Mouse (Mus musculus): ENCODE results near the gene Ngdn. TPM values are rescaled to one million over a fixed set of nuclear protein-coding genes. Genes with fewer than 3 reads are reported as not detected.

The Ngdn gene
- polyA plus RNA-seq, 1 experiment from 2014 or later, result 85.9 TPM

GRCm38 (mm10) chr14:55061845-55062244 is 46.6 kb downstream of the Ngdn start:
- H3K4me2 ChIP-seq, result no peak overlapping the region
- peaks cover 16% of the 10 kb centered on the region for H3K4me1 ChIP-seq (ENCODE audit: control insufficient read depth, insufficient read depth, low read length)
- no peak overlapping the region for H3K4me3 ChIP-seq (ENCODE audit: low read depth, low read length)
- DNase-seq (ENCODE audit: low spot score, missing footprints) (no peak), ATAC-seq (ENCODE audit: low FRiP score) (no peak)
- no peaks in the 10 kb centered on the region for H3K27me3 ChIP-seq (ENCODE audit: control insufficient read depth, insufficient read depth, low read length)
- H3K27ac ChIP-seq (ENCODE audit: low read depth, low read length), result no peak overlapping the region
- no peak overlapping the region for H3K9ac ChIP-seq (ENCODE audit: low read length)
- 39% methylated on average over 7 of the region's 7 CpGs for WGBS
- H3K9me3 ChIP-seq (ENCODE audit: control insufficient read depth, low read length), result no peaks in the 10 kb centered on the region
- H3K36me3 ChIP-seq (ENCODE audit: control insufficient read depth, insufficient read depth, low read length), result peaks cover 7% of the 10 kb centered on the region

- Histone ChIP-seq H3K9me3 (ENCODE audit: control insufficient read depth, low read length) (no peaks in the 10 kb centered on the region), H3K36me3 (ENCODE audit: control insufficient read depth, insufficient read depth, low read length) (peaks cover 7% of the 10 kb centered on the region), H3K4me2 (no peak overlapping the region), H3K27me3 (ENCODE audit: control insufficient read depth, insufficient read depth, low read length) (no peaks in the 10 kb centered on the region), H3K27ac (ENCODE audit: low read depth, low read length) (no peak overlapping the region), H3K4me1 (ENCODE audit: control insufficient read depth, insufficient read depth, low read length) (peaks cover 16% of the 10 kb centered on the region), H3K4me3 (ENCODE audit: low read depth, low read length) (no peak overlapping the region), H3K9ac (ENCODE audit: low read length) (no peak overlapping the region)
- peak; percentile 68 for ATAC-seq (ENCODE audit: low FRiP score)
- DNase-seq (ENCODE audit: low spot score, missing footprints), result no peak
- WGBS, result 34% methylated on average over 17 of the region's 17 CpGs
Measured at GRCm38 (mm10) chr14:55062626-55063025, 47.4 kb downstream of the Ngdn start.

GRCm38 (mm10) chr14:55063117-55063516 is 47.9 kb downstream of the Ngdn start:
- Histone ChIP-seq H3K27ac (ENCODE audit: low read depth, low read length) (no peak overlapping the region), H3K4me3 (ENCODE audit: low read depth, low read length) (no peak overlapping the region), H3K9ac (ENCODE audit: low read length) (no peak overlapping the region), H3K36me3 (ENCODE audit: control insufficient read depth, insufficient read depth, low read length) (peaks cover 11% of the 10 kb centered on the region), H3K27me3 (ENCODE audit: control insufficient read depth, insufficient read depth, low read length) (no peaks in the 10 kb centered on the region), H3K4me1 (ENCODE audit: control insufficient read depth, insufficient read depth, low read length) (peaks cover 16% of the 10 kb centered on the region), H3K9me3 (ENCODE audit: control insufficient read depth, low read length) (no peaks in the 10 kb centered on the region), H3K4me2 (no peak overlapping the region)
- 89% methylated on average over 5 of the region's 5 CpGs for WGBS
- DNase-seq (ENCODE audit: low spot score, missing footprints) (no peak), ATAC-seq (ENCODE audit: low FRiP score) (no peak)

GRCm38 (mm10) chr14:55063581-55064381 is 48.5 kb downstream of the Ngdn start:
- Histone ChIP-seq H3K36me3 (ENCODE audit: control insufficient read depth, insufficient read depth, low read length) (peaks cover 11% of the 10 kb centered on the region), H3K27ac (ENCODE audit: low read depth, low read length) (no peak overlapping the region), H3K9me3 (ENCODE audit: control insufficient read depth, low read length) (no peaks in the 10 kb centered on the region), H3K27me3 (ENCODE audit: control insufficient read depth, insufficient read depth, low read length) (no peaks in the 10 kb centered on the region), H3K4me3 (ENCODE audit: low read depth, low read length) (no peak overlapping the region), H3K4me2 (no peak overlapping the region), H3K9ac (ENCODE audit: low read length) (no peak overlapping the region), H3K4me1 (ENCODE audit: control insufficient read depth, insufficient read depth, low read length) (peaks cover 16% of the 10 kb centered on the region)
- ATAC-seq (ENCODE audit: low FRiP score) (no peak), DNase-seq (ENCODE audit: low spot score, missing footprints) (no peak)
- 88% methylated on average over 22 of the region's 22 CpGs for WGBS

- Histone ChIP-seq H3K4me1 (ENCODE audit: control insufficient read depth, insufficient read depth, low read length) (peaks cover 14% of the 10 kb centered on the region), H3K4me3 (ENCODE audit: low read depth, low read length) (no peak overlapping the region), H3K27me3 (ENCODE audit: control insufficient read depth, insufficient read depth, low read length) (no peaks in the 10 kb centered on the region), H3K9ac (ENCODE audit: low read length) (no peak overlapping the region), H3K4me2 (no peak overlapping the region), H3K9me3 (ENCODE audit: control insufficient read depth, low read length) (no peaks in the 10 kb centered on the region), H3K36me3 (ENCODE audit: control insufficient read depth, insufficient read depth, low read length) (peaks cover 11% of the 10 kb centered on the region), H3K27ac (ENCODE audit: low read depth, low read length) (no peak overlapping the region)
- WGBS, result 80% methylated on average over 35 of the region's 35 CpGs
- DNase-seq (ENCODE audit: low spot score, missing footprints) (no peak), ATAC-seq (ENCODE audit: low FRiP score) (no peak)
Measured at GRCm38 (mm10) chr14:55064481-55065370, 49.5 kb downstream of the Ngdn start.

- Histone ChIP-seq H3K27me3 (ENCODE audit: control insufficient read depth, insufficient read depth, low read length) (no peaks in the 10 kb centered on the region), H3K9me3 (ENCODE audit: control insufficient read depth, low read length) (no peaks in the 10 kb centered on the region), H3K4me2 (no peak overlapping the region), H3K4me3 (ENCODE audit: low read depth, low read length) (no peak overlapping the region), H3K27ac (ENCODE audit: low read depth, low read length) (no peak overlapping the region), H3K9ac (ENCODE audit: low read length) (no peak overlapping the region), H3K4me1 (ENCODE audit: control insufficient read depth, insufficient read depth, low read length) (peaks cover 11% of the 10 kb centered on the region), H3K36me3 (ENCODE audit: control insufficient read depth, insufficient read depth, low read length) (peaks cover 11% of the 10 kb centered on the region)
- DNase-seq (ENCODE audit: low spot score, missing footprints) (no peak), ATAC-seq (ENCODE audit: low FRiP score) (no peak)
- WGBS, result 88% methylated on average over 13 of the region's 13 CpGs
Measured at GRCm38 (mm10) chr14:55065391-55065790, 50.1 kb downstream of the Ngdn start.

- Histone ChIP-seq H3K27ac (ENCODE audit: low read depth, low read length) (no peak overlapping the region), H3K9me3 (ENCODE audit: control insufficient read depth, low read length) (no peaks in the 10 kb centered on the region), H3K36me3 (ENCODE audit: control insufficient read depth, insufficient read depth, low read length) (peaks cover 11% of the 10 kb centered on the region), H3K4me1 (ENCODE audit: control insufficient read depth, insufficient read depth, low read length) (peaks cover 12% of the 10 kb centered on the region), H3K27me3 (ENCODE audit: control insufficient read depth, insufficient read depth, low read length) (no peaks in the 10 kb centered on the region), H3K4me2 (no peak overlapping the region), H3K9ac (ENCODE audit: low read length) (no peak overlapping the region), H3K4me3 (ENCODE audit: low read depth, low read length) (no peak overlapping the region)
- ATAC-seq (ENCODE audit: low FRiP score) (no peak), DNase-seq (ENCODE audit: low spot score, missing footprints) (no peak)
- WGBS, result 89% methylated on average over 8 of the region's 8 CpGs
Measured at GRCm38 (mm10) chr14:55066042-55066441, 50.8 kb downstream of the Ngdn start.

- no peaks in the 10 kb centered on the region for H3K9me3 ChIP-seq (ENCODE audit: control insufficient read depth, low read length)
- no peaks in the 10 kb centered on the region for H3K27me3 ChIP-seq (ENCODE audit: control insufficient read depth, insufficient read depth, low read length)
- H3K4me3 ChIP-seq (ENCODE audit: low read depth, low read length), result no peak overlapping the region
- H3K36me3 ChIP-seq (ENCODE audit: control insufficient read depth, insufficient read depth, low read length), result peaks cover 10% of the 10 kb centered on the region
- no peak overlapping the region for H3K27ac ChIP-seq (ENCODE audit: low read depth, low read length)
- H3K4me1 ChIP-seq (ENCODE audit: control insufficient read depth, insufficient read depth, low read length), result peaks cover 4% of the 10 kb centered on the region; the same call in 1 of the 2 replicates
- no peak overlapping the region for H3K4me2 ChIP-seq
- ATAC-seq (ENCODE audit: low FRiP score), result no peak
- 24% methylated on average over 19 of the region's 19 CpGs for WGBS
- no peak for DNase-seq (ENCODE audit: low spot score, missing footprints)
- H3K9ac ChIP-seq (ENCODE audit: low read length), result no peak overlapping the region
Measured at GRCm38 (mm10) chr14:55071756-55072155, 56.5 kb downstream of the Ngdn start.

Data from midbrain, embryonic 11.5 days (tissue).